Mouse (Mus musculus): Measurements from ENCODE around the gene Hoxb9.
A peak's percentile ranks its signal among the peaks of the same experiment; 100 is the strongest.

The Hoxb9 gene

DNA sequence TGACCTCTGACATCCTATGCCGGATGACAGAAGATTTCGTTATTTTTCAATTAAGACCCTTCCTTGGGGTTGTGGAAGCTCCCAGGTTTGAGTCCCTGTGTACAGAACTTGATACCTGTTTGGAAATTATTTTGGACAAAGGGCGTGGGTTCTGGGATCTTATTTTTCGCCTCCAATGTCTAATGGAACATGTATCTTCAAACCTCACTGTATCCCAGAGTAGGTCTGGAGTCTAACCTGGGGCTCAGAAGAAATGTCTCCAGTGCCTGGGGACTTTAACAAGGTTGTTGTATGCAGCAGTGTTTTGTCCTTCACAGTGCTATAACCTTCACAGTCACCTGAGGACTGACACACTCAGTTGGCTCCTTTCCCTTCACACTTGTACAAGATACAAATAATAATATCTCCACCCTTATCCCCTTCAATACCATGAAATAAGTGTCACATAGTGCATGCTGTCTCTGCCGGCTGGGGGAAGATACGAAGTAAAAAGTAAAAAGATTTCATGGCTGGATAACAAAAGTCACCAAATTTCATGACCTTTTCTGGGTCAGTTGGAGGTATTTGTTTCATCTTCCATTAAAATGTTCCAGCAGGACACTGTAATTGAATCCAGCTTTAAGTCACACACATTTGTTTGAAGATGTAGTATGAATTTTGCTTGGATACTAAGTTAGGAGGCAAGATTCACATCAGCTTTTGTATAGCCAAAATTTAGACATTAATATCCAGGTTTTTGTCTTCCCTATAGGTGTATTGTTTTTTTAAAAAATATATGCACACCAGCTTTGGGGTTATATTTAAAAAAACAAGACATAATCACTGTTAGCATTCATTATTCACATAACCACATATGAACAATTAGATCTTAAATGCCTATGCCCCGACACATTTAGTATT, 4.0 kb upstream of the Hoxb9 start:
- no peak for DNase-seq

DNA sequence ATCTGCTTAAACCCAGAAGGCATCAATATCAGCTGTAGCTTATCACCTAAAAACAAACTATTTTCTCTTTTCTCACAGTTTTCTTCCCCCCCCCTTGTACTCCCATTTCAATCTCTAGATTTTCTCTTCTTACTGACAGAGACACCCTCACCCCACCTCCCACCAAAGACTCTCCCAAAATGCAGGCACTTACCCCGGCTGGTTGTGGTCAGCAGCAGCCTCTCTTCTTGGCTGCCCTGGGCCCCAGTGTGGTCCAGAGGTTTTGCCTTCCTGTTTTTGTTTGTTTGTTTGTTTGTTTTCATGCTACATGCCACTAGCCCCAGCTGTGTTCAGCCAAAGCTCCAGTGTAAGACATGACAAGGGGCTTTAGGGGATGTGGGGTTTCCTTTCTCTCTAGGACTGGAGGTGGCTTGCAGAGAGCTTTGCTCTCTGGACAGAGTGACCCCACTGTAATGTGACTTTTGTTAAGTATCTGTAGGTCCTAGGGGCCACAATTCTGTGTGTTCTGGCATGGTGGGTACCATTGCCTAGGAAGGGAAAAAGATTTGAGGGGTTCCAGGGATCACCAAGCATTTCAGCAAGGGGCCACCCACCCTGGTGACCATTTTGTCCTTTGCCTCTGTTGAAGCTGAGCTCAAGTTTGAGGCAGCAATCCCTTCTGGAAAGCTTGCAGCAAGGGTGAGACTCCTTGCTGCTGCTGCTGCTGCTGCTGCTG, 3.1 kb upstream of the Hoxb9 start:
- DNase-seq, result no peak

DNA sequence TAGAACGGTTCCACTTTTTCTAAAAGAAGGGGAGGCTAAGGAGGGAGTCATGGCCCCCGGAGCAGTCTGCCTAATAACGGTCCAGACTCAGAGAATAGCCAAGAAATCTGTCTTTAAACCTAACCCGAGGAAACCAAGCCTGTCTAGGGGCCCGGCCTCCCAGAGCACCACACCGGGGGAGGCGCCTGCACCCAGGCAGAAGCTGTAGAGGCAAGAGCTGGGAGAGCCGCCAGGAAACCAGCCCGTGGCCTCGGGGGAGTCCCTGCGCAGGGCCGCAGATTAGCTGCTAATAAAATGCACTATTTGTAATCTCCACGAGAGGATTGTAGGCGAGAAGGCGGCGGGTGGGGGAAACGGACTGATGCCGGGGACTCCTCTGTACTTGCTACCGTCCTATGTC, 1.4 kb upstream of the Hoxb9 start:
- DNase-seq, result no peak

DNA sequence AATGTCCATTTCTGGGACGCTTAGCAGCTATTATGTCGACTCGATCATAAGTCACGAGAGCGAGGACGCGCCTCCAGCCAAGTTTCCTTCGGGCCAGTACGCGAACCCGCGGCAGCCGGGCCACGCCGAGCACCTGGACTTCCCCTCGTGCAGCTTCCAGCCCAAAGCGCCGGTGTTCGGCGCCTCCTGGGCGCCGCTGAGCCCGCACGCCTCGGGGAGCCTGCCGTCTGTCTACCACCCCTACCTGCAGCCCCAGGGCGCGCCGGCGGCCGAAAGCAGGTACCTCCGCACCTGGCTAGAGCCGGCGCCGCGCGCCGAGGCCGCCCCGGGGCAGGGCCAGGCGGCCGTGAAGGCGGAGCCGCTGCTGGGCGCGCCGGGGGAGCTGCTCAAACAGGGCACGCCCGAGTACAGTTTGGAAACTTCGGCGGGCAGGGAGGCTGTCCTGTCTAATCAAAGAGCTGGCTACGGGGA, 319 bp downstream of the Hoxb9 start:
- DNase-seq, result no peak

DNA sequence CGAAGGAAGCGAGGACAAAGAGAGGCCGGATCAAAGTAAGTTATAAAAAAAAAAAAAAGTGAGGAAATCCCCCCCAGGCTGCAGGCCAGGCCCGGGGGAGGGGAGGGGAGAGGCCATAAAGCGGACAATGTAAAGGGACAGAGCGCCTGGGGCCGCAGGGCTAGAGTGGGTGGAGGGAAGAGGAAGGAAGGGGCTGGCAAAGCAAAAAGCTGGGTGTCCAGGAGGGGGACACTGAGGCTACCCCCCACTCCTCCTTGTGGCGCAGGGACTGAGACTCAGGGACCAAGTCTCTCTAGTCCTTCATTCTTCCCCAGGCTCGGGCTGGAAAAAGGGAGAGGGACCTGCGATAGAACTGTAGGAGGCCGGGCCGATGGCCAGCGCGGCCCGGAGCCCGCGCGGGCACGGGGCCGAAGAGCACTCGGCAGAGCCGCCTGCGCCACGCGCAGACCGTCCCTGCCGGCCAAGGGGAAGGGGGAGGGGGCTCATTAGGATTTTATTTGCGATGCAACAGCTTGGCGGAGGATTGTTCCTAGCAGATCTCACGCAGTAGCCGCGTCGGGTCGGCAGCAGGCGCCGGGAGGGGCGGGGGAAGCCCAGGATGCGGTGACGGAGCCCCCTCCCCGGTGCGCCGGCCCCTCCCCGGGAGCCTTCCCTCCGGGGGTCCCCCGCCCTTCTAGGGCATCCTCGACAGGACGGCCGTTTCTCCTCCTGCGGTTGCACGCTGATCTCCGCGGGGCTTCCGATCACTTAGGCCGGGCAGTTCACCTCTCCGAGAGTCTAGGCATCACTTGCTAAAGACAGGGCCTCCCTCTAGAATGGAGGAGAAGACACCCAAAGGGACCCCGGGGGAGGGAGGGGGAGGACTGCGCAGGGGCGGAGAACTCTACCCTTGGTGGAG, 1.0 kb downstream of the Hoxb9 start:
- no peak for DNase-seq

DNA sequence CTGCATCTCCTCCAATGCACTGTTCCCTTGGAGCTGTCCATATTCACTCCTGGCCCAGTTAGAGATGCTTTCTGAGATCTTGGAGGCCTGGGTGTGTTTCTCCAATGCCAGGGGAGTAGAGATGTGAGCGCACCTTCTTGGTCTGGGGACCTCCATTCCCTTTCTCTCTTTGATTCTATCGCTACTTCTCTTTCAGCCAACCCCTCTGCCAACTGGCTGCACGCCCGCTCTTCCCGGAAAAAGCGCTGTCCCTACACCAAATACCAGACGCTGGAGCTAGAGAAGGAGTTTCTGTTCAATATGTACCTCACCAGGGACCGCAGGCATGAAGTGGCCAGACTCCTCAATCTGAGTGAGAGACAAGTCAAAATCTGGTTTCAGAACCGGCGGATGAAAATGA, 3.2 kb downstream of the Hoxb9 start:
- DNase-seq, result no peak

DNA sequence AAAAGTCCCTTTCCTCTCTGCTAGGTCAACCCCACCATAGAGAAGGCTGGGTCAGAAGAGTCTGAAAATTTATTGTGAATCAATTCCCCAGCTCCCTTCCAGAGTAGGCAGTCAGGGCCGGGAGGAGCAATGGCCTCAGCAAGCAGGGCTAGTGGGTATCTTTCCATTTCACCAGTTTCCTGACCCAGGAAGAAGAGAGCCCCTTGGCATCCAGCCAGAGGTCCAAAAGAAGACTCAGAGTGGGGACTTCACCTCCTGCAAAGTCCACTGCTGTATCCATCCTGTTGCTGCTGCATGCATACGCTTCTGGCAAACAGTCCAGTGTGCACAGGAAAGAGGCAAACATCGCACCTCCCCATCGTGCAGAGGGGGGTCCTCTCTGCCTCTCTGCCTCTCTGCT, 4.6 kb downstream of the Hoxb9 start:
- no peak for DNase-seq

DNA sequence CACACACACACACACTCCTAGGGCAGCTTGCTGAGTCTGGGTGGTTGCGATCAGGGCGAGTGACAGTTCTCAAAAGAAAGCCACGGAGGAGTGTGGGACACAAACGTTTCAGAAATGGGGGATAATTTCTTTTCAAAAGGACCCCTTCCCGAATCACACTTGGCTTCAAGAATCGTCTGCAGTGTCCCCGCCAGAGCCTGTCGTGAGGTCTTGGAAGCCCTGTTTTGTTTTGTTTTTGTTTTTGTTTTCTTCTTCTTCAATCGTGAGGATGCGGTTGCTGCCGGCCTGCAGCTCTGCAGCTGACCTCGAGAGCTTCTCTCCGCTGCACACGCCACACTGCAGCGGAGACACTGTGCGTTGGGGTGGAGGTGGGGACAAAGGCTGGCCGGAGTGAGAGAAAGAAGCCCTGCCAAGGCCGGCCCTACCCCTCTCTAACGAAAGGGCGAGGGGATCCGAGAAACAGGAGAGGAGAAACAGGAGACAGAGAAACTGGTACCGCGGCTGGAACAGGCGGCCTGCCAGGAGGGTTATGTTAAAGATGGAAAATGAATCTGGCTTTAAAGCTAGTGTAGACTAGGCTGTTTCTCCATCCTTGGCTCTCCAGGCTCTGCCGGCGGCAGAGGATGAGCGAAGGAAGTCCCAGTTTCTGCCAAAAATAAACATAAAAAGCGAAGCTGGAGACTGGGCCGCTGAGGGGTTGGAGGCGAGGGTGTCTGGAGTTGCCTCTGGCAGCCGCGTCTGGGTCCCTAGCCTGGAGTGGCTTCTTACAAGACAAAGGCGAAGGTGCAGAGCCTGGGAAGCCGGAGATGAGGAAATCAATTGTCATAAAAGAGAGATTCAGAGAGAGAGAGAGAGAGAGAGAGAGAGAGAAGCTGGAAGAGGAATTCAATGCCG, 6.1 kb downstream of the Hoxb9 start:
- no peak for DNase-seq

DNA sequence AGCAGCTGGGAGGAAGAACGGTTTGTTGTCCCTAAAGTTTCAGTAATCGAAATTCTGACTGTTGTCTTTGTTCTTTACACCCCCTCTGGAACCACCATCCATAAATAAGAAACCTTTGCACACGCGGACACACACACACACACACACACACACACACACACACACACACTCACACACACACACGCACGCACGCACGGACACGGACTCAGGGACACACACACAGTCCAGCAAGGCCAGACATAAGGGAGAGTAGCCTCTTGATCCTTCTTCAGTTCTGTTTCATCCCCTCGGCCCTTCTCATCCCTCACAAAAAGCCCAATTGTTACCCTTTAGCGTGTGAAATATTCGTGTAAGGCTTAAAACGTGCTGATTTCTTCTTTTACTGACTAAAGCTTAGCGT, 7.1 kb downstream of the Hoxb9 start:
- no peak for DNase-seq

DNA sequence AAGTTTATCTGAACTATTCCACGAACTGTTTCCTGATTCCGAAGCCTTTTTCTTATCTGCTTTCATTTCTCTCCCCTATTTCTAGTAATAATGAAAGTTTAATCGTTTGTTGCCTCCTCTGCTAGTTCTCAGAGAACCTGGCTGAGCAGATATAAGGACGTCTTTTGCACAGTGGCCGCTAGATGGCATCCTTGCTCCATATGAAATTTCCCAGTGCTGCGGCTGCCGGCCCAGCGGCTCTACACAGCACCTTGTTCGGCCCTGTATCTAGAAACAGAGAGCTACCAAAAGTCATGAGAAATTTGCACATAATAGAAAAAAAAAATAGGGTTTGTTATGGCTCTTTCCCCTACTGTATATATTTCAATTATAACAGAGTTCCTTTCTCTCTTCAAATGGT, 7.5 kb downstream of the Hoxb9 start:
- DNase-seq, result peak; percentile 92 to 93

DNA sequence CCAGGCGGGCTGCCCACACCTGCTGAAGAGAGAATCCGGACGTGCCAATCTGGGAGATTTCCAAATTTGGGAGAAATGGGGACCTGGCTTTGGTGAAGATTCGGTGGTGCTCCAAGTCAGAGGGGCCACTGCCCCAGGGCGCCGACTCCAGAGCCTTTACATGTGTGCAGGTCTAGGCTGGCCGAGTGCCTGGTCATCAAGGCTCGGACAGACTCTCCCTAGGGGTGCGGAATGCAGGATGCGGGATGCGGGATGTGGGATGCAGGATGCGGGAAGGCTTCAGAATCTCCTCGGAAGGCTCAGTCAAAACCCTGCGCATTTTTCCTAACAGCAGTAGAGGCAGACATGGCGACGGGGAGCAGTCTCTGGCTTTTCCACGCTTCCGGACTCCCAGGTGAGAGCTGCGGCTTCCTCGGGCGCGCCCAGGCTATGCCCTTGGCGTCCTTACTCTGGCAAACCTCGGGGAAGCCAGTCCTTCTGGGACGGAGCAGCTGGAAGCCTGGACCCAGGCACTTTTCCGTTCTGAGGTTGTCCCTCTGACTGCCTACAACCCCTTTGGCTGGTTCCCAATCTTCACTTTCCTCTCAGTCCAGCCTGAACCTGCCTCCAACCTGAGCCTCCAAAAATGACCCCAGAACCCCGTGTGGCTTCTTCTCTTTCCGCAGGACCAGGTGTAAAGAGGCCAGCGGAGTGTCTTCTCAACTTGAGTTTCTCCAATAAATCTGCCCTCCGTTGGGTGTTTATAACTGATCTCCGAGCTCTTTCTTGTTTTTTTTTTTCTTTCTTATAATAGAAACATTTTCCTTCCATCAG, 8.4 kb downstream of the Hoxb9 start:
- no peak for DNase-seq

DNA sequence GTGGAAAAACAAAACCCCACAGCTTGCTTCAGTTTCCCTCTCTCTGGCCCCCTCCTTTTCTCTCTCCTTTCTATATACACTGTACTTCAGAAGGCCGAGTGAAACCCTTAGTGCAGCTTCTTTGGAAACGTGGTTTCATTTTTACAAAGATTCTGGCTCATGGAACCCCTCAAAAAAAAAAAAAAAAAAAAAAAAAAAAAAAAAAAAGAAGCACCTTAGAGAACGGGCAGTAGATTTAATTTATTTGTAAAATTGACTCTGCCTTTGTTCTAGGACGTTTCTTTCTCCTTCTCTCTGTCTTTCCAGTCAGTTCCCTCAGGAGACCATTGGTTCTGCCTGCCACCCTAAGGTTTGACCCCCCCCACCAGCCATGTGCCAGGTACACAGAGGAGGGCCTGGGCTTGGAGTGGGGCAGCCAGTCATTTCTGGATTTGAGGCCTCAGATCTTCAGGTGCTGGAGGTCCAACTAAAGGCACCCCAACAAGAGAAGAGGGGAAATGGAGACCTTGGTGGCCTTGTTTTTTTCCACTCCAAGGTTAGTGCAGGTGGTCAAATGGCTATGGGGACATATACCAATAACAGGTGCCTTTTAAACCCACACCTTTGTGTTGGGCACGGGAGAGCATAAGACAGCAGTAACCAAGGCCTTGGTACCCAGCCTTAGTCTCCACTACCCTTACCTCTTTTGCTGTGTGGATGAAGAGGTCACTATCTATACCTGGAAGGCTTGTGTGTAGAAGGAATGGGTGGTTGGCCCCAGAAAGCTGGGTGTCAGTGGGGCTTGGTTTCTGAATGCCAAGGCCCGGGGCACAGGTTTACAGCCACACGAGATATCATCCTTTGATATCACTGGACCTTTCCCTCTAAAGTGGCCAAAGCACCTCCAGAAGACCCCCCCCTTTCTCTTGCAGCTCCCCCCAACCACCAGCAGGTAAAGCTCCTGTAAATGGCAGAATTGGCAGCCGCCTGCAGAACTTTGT, 9.4 kb downstream of the Hoxb9 start:
- DNase-seq, result no peak

DNA sequence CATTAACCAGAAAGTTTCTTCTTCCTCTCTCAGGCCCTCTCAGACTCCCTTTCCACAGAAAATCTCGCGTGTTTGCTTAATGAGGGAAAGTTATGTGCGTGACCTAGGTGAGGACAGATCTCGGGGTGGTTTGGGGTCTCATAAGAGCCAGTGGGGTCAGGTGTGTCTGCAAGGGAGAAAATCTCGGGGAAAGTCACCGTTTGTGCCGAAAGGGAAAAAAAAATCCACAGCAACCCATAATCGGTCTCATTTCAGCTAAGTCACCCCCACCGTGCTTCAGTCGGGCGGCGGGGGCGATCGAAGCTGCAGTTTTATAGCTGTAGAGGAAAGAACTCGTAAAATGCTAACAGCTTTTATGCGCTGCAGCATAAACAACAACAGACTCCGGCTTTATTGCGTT, 10.1 kb downstream of the Hoxb9 start:
- DNase-seq, result no peak

DNA sequence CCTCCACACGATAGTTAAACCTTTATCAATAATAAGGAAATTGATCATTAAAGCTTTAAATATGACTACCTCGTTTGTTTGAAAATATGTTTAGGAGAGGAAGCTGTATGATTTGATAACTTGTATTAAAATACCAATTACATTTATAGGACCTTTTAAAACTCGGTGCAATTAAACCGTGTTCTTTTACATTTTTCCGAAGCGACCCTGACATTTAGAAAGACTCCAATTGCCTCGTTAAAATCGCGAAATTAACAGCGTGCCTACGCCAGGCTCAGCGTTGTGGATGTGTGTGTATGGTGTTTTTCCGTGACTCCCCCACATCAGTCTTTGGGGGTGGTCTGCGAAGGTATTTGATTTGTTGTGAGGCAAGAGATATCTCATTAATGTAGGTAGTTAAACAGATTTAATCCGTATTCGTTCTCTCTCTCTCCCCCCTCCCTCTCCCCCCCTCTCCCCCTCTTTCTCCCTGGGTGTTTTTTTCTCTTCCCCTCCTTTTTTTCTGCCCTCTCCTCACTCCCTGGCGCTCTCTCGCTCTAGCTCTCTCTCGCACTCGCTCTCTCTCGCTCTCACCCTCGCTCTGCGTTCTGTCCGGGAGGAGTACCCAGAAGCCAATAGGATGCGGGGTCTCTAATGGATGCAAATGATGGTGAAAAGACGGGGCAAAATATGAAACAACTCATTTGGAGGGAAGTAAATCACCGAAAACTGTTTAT, 10.8 kb downstream of the Hoxb9 start, which contains the start of gene Hoxb8:
TSS of gene Hoxb8 (plus strand) at position 51 of the 716 bp plus-strand sequence.
- no peak for DNase-seq

DNA sequence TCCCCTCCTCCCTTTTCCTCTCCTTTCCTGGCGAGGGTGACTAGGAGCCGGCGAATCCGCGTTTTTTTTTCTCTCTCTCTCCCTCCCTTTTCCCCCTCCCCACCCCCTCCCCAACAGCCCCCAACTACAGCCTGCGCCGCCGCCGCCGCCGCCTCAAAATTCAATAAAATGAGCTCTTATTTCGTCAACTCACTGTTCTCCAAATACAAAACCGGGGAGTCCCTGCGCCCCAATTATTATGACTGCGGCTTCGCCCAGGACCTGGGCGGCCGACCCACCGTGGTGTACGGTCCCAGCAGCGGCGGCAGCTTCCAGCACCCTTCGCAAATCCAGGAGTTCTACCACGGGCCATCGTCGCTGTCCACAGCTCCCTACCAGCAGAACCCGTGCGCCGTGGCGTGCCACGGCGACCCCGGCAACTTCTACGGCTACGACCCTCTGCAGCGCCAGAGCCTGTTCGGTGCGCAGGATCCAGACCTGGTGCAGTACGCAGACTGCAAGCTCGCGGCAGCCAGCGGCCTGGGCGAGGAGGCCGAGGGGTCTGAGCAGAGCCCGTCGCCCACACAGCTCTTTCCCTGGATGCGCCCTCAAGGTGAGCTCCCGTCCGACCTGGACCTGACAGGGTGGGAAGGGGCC, 11.7 kb downstream of the Hoxb9 start:
- no peak for DNase-seq

DNA sequence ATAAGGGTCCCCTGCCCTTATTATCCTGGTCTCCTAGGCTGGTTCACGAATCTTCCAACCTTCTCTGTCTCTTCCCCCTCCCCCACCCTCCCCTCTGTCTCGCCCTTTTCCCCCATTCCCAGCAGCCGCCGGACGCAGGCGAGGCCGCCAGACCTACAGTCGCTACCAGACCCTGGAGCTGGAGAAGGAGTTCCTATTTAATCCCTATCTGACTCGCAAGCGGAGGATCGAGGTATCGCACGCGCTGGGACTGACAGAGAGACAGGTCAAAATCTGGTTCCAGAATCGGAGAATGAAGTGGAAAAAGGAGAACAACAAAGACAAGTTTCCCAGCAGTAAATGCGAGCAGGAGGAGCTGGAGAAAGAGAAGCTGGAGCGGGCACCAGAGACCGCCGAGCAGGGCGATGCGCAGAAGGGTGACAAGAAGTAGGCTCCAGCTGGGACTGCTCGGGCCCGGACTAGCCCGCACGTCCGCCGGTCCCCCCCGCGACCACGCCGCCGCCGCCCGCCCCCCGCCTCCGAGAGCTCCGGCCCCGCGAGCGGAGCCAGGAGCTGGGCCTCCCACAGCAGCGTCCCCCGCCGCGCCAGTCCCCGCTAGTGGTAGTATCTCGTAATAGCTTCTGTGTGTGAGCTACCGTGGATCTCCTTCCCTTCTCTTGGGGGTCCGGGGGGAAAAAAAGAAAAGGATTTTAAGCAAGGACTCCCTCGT, 12.9 kb downstream of the Hoxb9 start:
- DNase-seq, result no peak

DNA sequence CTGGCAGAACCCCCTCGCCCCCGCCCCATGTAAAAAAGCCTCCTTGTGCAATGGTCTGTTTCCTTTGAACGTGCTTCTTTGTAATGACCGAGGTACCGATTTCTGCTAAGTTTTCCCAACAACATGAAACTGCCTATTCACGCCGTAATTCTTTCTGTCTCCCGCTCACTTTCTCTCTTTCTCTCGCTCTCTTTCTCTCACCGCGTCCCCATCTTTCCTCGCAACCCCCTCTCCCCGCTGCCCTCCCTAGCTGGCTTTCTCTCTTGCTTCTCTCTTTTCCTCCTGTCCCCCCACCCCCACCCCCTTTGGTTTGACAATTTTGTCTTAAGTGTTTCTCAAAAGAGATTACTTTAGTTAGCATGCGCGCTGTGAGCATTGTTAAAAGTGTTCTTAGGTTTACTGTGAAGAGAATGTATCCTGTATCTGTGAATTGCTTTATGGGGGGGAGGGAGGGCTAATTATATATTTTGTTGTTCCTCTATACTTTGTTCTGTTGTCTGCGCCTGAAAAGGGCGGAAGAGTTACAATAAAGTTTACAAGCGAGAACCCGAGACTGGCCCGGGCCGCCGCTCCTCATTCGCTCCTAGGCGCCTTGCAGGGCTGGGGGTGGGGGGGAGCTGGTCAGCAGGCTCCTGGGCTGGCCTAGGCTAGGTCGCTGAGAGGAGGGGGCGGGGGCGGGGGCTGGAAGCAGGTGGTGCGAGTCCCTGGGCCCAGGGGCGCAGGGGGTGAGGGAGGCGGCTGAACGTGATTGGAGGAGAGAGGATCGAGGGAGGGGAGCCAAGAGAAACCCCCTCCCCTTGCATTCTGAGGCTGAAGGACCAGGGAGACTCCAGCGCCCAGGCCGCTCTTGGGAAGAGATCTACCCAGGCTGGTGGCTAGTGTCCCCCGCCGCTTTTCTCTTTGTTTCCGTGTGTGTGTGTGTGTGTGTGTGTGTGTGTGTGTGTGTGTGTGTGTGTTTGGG, 13.8 kb downstream of the Hoxb9 start:
- DNase-seq, result no peak

Data from cerebellum, postnatal 14 days (tissue).